Mouse (Mus musculus) limb, embryonic 14.5 days (tissue): ENCODE measurements at regions not wholly inside any gene's neighbourhood (a gene's known extent, or its start where the extent isn't known, plus 50 kb on each side); places are given as distances from the start of the nearest gene placed in this dataset.

Experiments
- ATAC-seq: fragments of 200-750 bp; cut with Nextera tagmentation; 2 replicates; pipeline ENCODE4 v1.8.0; 2017; ENCODE audit warnings: low read depth, moderate number of reproducible peaks, moderate TSS enrichment; ENCODE audit not compliant: low FRiP score
- DNase-seq: peaks from one replicate; pipeline ENCODE4 v3.0.0-alpha.2; 2015; ENCODE audit warnings: low spot score
- H3K27ac ChIP-seq: fragments of 300-500 bp; sonication (generic); replicated peaks from 2 replicates; pipeline ENCODE4 v1.5.1; 2014; ENCODE audit warnings: low read depth, mild to moderate bottlenecking, low read length, moderate library complexity, mixed read lengths
- H3K27me3 ChIP-seq: fragments of 300-500 bp; sonication (generic); 2 replicates; pipeline ENCODE4 v1.6.1; 2014; ENCODE audit warnings: low read length, mixed read lengths; ENCODE audit not compliant: control insufficient read depth, insufficient read depth
- H3K36me3 ChIP-seq: fragments of 300-500 bp; sonication (generic); 2 replicates; pipeline ENCODE4 v1.6.1; 2014; ENCODE audit warnings: mild to moderate bottlenecking, low read length, moderate library complexity, mixed read lengths; ENCODE audit not compliant: control insufficient read depth, insufficient read depth
- H3K4me1 ChIP-seq: fragments of 300-500 bp; sonication (generic); 2 replicates; pipeline ENCODE4 v1.6.1; 2014; ENCODE audit warnings: antibody characterized with exemption, low read length, mixed read lengths; ENCODE audit not compliant: control insufficient read depth, insufficient read depth
- H3K4me2 ChIP-seq: fragments of 300-500 bp; sonication (generic); replicated peaks from 2 replicates; pipeline ENCODE4 v1.6.1; 2014; ENCODE audit warnings: low read depth, mild to moderate bottlenecking, low read length, moderate library complexity; ENCODE audit not compliant: severe bottlenecking
- H3K4me3 ChIP-seq: fragments of 300-500 bp; sonication (generic); replicated peaks from 2 replicates; pipeline ENCODE4 v1.5.1; 2014; ENCODE audit warnings: low read length
- H3K9ac ChIP-seq: fragments of 300-500 bp; sonication (generic); 2 replicates; pipeline ENCODE4 v1.6.1; 2014; ENCODE audit warnings: mild to moderate bottlenecking, low read depth, low read length, moderate library complexity; ENCODE audit not compliant: severe bottlenecking
- H3K9me3 ChIP-seq: fragments of 300-500 bp; sonication (generic); 2 replicates; pipeline ENCODE4 v1.6.1; 2016; ENCODE audit warnings: low read length; ENCODE audit not compliant: control insufficient read depth
- POLR2A ChIP-seq: fragments of 200-500 bp; IDR thresholded peaks from 2 replicates; pipeline ENCODE4 v1.8.0; 2012; ENCODE audit warnings: inconsistent platforms, mild to moderate bottlenecking, moderate library complexity, borderline replicate concordance; ENCODE audit not compliant: insufficient read depth, insufficient read length; ENCODE audit errors: extremely low read depth
- WGBS: fragments of 180-500 bp; shearing (Covaris S2); extraction: QIAGEN DNeasy Blood & Tissue Kit; methylation state at CpG from one replicate; pipeline ENCODE4 v1.1.7; 2014; 5-methylcytosine and 5-hydroxymethylcytosine counted together

DNA sequence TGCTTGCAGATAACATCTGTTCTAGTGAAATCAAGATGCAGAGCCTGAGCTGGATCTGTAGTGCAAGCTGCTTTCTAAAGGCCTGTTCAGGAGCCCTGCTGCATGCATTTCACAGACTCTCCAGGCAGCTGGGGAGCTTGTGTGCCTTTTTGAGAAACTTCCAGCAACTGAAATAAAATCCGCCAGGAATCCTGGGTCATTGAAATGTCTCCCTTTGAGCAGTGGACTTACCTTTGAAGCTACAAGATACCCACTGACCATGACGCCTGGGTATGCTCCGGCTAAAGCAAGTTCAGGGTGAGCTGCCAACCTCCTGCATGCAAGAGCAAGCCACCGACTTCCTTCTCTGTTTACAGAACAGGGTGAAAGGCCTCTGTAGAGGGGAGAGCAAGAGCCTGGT, 278.7 kb downstream of the Cenpw start:
- H3K4me3 ChIP-seq: no peak overlapping the region
- H3K27me3 ChIP-seq: no peaks in the 10 kb centered on the region
- no peak overlapping the region; the same call in 1 of the 2 replicates for H3K27ac ChIP-seq
- no peak for TF ChIP-seq POLR2A
- no peak overlapping the region for H3K4me2 ChIP-seq
- no peaks in the 10 kb centered on the region for H3K4me1 ChIP-seq
- no peaks in the 10 kb centered on the region for H3K9me3 ChIP-seq
- H3K36me3 ChIP-seq: no peaks in the 10 kb centered on the region
- peak; percentile 29 for DNase-seq
- 49% methylated on average over 4 of the region's 4 CpGs for WGBS
- ATAC-seq: peak; percentile 26; the same call in 1 of the 2 replicates
- no peak overlapping the region for H3K9ac ChIP-seq

DNA sequence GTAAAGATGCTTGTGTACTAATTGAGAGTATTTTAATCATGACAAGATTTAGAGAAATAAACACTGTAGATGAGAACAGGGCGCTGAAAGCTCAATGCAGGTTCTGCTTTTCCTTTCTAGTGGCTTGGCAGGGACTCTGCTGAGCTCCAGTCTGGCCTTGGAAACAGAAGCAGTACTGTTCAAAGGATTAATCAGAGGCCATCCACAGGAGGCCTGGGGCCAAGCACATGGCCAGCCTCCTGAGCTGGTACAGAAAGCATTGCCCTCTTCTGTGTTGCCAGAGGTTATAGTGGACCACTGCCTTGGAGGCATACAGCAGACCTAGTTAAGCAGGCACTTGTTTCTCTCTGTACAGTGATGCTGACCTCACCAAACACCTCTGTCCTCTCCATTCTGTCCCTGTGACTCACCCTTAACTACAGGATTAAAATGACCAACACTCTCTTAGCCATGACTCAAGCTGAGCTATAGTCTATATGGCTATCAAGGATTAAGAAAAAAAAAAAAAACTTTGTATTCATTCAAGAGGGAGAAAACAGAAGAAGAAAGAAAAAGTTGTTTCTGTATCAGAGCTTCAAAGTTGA, 302.5 kb downstream of the Cenpw start:
- no peak for DNase-seq
- no peak overlapping the region for H3K4me2 ChIP-seq
- H3K4me3 ChIP-seq: no peak overlapping the region
- H3K4me1 ChIP-seq: no peaks in the 10 kb centered on the region
- H3K36me3 ChIP-seq: no peaks in the 10 kb centered on the region
- no peaks in the 10 kb centered on the region for H3K9me3 ChIP-seq
- whole genome bisulfite sequencing: 53% methylated on average over 1 of the region's 1 CpGs
- no peak for TF ChIP-seq POLR2A
- no peak overlapping the region for H3K27ac ChIP-seq
- no peaks in the 10 kb centered on the region for H3K27me3 ChIP-seq
- ATAC-seq: no peak
- no peak overlapping the region for H3K9ac ChIP-seq

GRCm38 (mm10) chr10:29864566-29864965, 328.9 kb upstream of the Rspo3 start:
- no peak for TF ChIP-seq POLR2A
- Histone ChIP-seq H3K27me3 (no peaks in the 10 kb centered on the region), H3K4me1 (no peaks in the 10 kb centered on the region), H3K36me3 (no peaks in the 10 kb centered on the region), H3K9ac (no peak overlapping the region), H3K4me2 (no peak overlapping the region), H3K27ac (no peak overlapping the region), H3K9me3 (no peaks in the 10 kb centered on the region), H3K4me3 (no peak overlapping the region)
- ATAC-seq (no peak), DNase-seq (no peak)

- TF ChIP-seq POLR2A: no peak
- Histone ChIP-seq H3K4me2 (no peak overlapping the region), H3K27me3 (no peaks in the 10 kb centered on the region), H3K9ac (no peak overlapping the region), H3K9me3 (no peaks in the 10 kb centered on the region), H3K4me3 (no peak overlapping the region), H3K36me3 (no peaks in the 10 kb centered on the region), H3K27ac (no peak overlapping the region), H3K4me1 (peaks cover 3% of the 10 kb centered on the region; the same call in 1 of the 2 replicates)
- DNase-seq: no peak
- 7% methylated on average over 2 of the region's 2 CpGs for WGBS
- ATAC-seq: no peak
Observed at GRCm38 (mm10) chr10:29855749-29856313, 320.2 kb upstream of the Rspo3 start.

DNA sequence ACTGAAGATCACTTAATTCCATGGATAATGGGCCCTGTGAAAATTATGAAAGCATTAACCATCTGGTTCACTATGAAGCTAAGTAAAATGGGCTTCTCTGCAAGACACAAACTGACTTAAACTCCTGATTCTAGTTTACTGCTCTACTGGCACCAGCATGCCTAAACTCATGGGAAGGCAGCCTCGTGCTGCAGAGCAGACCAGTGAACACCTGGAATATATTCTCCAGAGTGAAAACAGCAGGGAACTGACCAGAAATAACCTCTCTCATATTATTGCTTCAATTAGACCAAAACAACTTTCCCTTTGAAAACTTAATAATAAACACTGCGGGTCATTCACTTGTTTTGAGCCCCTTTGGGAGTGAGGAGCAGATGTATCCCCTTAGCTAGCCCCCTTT, 316.8 kb upstream of the Rspo3 start:
- DNase-seq (no peak), ATAC-seq (no peak)
- Histone ChIP-seq H3K36me3 (no peaks in the 10 kb centered on the region), H3K9me3 (no peaks in the 10 kb centered on the region), H3K4me2 (no peak overlapping the region), H3K4me1 (peaks cover 3% of the 10 kb centered on the region; the same call in 1 of the 2 replicates), H3K27me3 (no peaks in the 10 kb centered on the region), H3K9ac (no peak overlapping the region), H3K4me3 (no peak overlapping the region), H3K27ac (no peak overlapping the region)
- no peak for TF ChIP-seq POLR2A
- WGBS: 6% methylated on average over 2 of the region's 2 CpGs
